Mouse (Mus musculus): ENCODE data around the gene Phkg2. TPM values are rescaled to one million over a fixed set of nuclear protein-coding genes. Genes with fewer than 3 reads are reported as not detected.
A peak's percentile ranks its signal among the peaks of the same experiment; 100 is the strongest.

The Phkg2 gene
- polyA plus RNA-seq, 1 experiment from 2014 or later: 41.7 TPM

- 95% methylated on average over 10 of the region's 10 CpGs for WGBS
- peaks cover 22% of the 10 kb centered on the region for H3K4me1 ChIP-seq (replicated peaks; ENCODE audit: control insufficient read depth, insufficient read depth, low read length)
- no peak overlapping the region for H3K27ac ChIP-seq (ENCODE audit: low read depth, low read length)
- ATAC-seq (replicated peaks; ENCODE audit: low FRiP score) (no peak), DNase-seq (ENCODE audit: low spot score) (no peak)
- peaks cover 58% of the 10 kb centered on the region for H3K36me3 ChIP-seq (ENCODE audit: control insufficient read depth, insufficient read depth, low read length)
- H3K4me3 ChIP-seq (ENCODE audit: low read depth, low read length): no peak overlapping the region
- H3K27me3 ChIP-seq (replicated peaks; ENCODE audit: control insufficient read depth, insufficient read depth, low read length): no peaks in the 10 kb centered on the region
- no peak overlapping the region for H3K4me2 ChIP-seq
- H3K9ac ChIP-seq (ENCODE audit: low read depth, low read length): no peak overlapping the region
- H3K9me3 ChIP-seq (ENCODE audit: control insufficient read depth, low read length): no peaks in the 10 kb centered on the region
Measured at GRCm38 (mm10) chr7:127591108-127591507, 18.0 kb downstream of the Phkg2 start.

- Histone ChIP-seq H3K27ac (ENCODE audit: low read depth, low read length) (no peak overlapping the region), H3K4me1 (replicated peaks; ENCODE audit: control insufficient read depth, insufficient read depth, low read length) (peaks cover 10% of the 10 kb centered on the region), H3K4me2 (no peak overlapping the region), H3K9ac (ENCODE audit: low read depth, low read length) (no peak overlapping the region), H3K9me3 (ENCODE audit: control insufficient read depth, low read length) (no peaks in the 10 kb centered on the region), H3K36me3 (ENCODE audit: control insufficient read depth, insufficient read depth, low read length) (peaks cover 71% of the 10 kb centered on the region), H3K4me3 (ENCODE audit: low read depth, low read length) (no peak overlapping the region), H3K27me3 (replicated peaks; ENCODE audit: control insufficient read depth, insufficient read depth, low read length) (no peaks in the 10 kb centered on the region)
- WGBS: 92% methylated on average over 14 of the region's 14 CpGs
- ATAC-seq (replicated peaks; ENCODE audit: low FRiP score) (no peak), DNase-seq (ENCODE audit: low spot score) (no peak)
Measured at GRCm38 (mm10) chr7:127592575-127592974, 19.4 kb downstream of the Phkg2 start.

- no peaks in the 10 kb centered on the region for H3K4me1 ChIP-seq (replicated peaks; ENCODE audit: control insufficient read depth, insufficient read depth, low read length)
- H3K9me3 ChIP-seq (ENCODE audit: control insufficient read depth, low read length): no peaks in the 10 kb centered on the region
- H3K27me3 ChIP-seq (replicated peaks; ENCODE audit: control insufficient read depth, insufficient read depth, low read length): no peaks in the 10 kb centered on the region
- DNase-seq (ENCODE audit: low spot score) (no peak), ATAC-seq (replicated peaks; ENCODE audit: low FRiP score) (no peak)
- no peak overlapping the region for H3K27ac ChIP-seq (ENCODE audit: low read depth, low read length)
- no peak overlapping the region for H3K9ac ChIP-seq (ENCODE audit: low read depth, low read length)
- peaks cover 84% of the 10 kb centered on the region for H3K36me3 ChIP-seq (ENCODE audit: control insufficient read depth, insufficient read depth, low read length)
- H3K4me2 ChIP-seq: no peak overlapping the region
- no peak overlapping the region for H3K4me3 ChIP-seq (ENCODE audit: low read depth, low read length)
- 96% methylated on average over 17 of the region's 17 CpGs for WGBS
Measured at GRCm38 (mm10) chr7:127596747-127597146, 23.6 kb downstream of the Phkg2 start.

GRCm38 (mm10) chr7:127600612-127601011, 27.5 kb downstream of the Phkg2 start:
- Histone ChIP-seq H3K4me3 (ENCODE audit: low read depth, low read length) (no peak overlapping the region), H3K9ac (ENCODE audit: low read depth, low read length) (no peak overlapping the region), H3K9me3 (ENCODE audit: control insufficient read depth, low read length) (no peaks in the 10 kb centered on the region), H3K4me1 (replicated peaks; ENCODE audit: control insufficient read depth, insufficient read depth, low read length) (no peaks in the 10 kb centered on the region), H3K27me3 (replicated peaks; ENCODE audit: control insufficient read depth, insufficient read depth, low read length) (no peaks in the 10 kb centered on the region), H3K4me2 (no peak overlapping the region), H3K36me3 (ENCODE audit: control insufficient read depth, insufficient read depth, low read length) (peaks cover 66% of the 10 kb centered on the region), H3K27ac (ENCODE audit: low read depth, low read length) (no peak overlapping the region)
- no peak for DNase-seq (ENCODE audit: low spot score)
- WGBS: 97% methylated on average over 7 of the region's 7 CpGs
- no peak for ATAC-seq (replicated peaks; ENCODE audit: low FRiP score)

- Histone ChIP-seq H3K4me1 (replicated peaks; ENCODE audit: control insufficient read depth, insufficient read depth, low read length) (no peaks in the 10 kb centered on the region), H3K9ac (ENCODE audit: low read depth, low read length) (0 out of 2 replicates have a peak overlapping the region, but pooled peaks have one; percentile 7), H3K4me2 (no peak overlapping the region), H3K27ac (ENCODE audit: low read depth, low read length) (no peak overlapping the region), H3K36me3 (ENCODE audit: control insufficient read depth, insufficient read depth, low read length) (peaks cover 55% of the 10 kb centered on the region), H3K4me3 (ENCODE audit: low read depth, low read length) (no peak overlapping the region), H3K9me3 (ENCODE audit: control insufficient read depth, low read length) (no peaks in the 10 kb centered on the region), H3K27me3 (replicated peaks; ENCODE audit: control insufficient read depth, insufficient read depth, low read length) (no peaks in the 10 kb centered on the region)
- DNase-seq (ENCODE audit: low spot score) (no peak), ATAC-seq (replicated peaks; ENCODE audit: low FRiP score) (no peak)
- WGBS: 89% methylated on average over 4 of the region's 4 CpGs
Measured at GRCm38 (mm10) chr7:127601735-127602134, 28.6 kb downstream of the Phkg2 start.

GRCm38 (mm10) chr7:127602903-127603302, 29.8 kb downstream of the Phkg2 start:
- H3K36me3 ChIP-seq (ENCODE audit: control insufficient read depth, insufficient read depth, low read length): peaks cover 44% of the 10 kb centered on the region

GRCm38 (mm10) chr7:127604256-127604655, 31.1 kb downstream of the Phkg2 start:
- H3K36me3 ChIP-seq (ENCODE audit: control insufficient read depth, insufficient read depth, low read length): peaks cover 38% of the 10 kb centered on the region

More at GRCm38 (mm10) chr7:127602903-127603302, 29.8 kb downstream of the Phkg2 start:
- DNase-seq (ENCODE audit: low spot score): no peak
- no peak overlapping the region for H3K4me3 ChIP-seq (ENCODE audit: low read depth, low read length)
- H3K9ac ChIP-seq (ENCODE audit: low read depth, low read length): no peak overlapping the region
- H3K4me2 ChIP-seq: no peak overlapping the region
- no peaks in the 10 kb centered on the region for H3K27me3 ChIP-seq (replicated peaks; ENCODE audit: control insufficient read depth, insufficient read depth, low read length)
- H3K27ac ChIP-seq (ENCODE audit: low read depth, low read length): 0 out of 2 replicates have a peak overlapping the region, but pooled peaks have one; percentile 22
- H3K4me1 ChIP-seq (replicated peaks; ENCODE audit: control insufficient read depth, insufficient read depth, low read length): no peaks in the 10 kb centered on the region
- no peak for ATAC-seq (replicated peaks; ENCODE audit: low FRiP score)
- H3K9me3 ChIP-seq (ENCODE audit: control insufficient read depth, low read length): no peaks in the 10 kb centered on the region
- 80% methylated on average over 2 of the region's 2 CpGs for WGBS

GRCm38 (mm10) chr7:127607150-127607549, 34.0 kb downstream of the Phkg2 start:
- Histone ChIP-seq H3K27me3 (replicated peaks; ENCODE audit: control insufficient read depth, insufficient read depth, low read length) (no peaks in the 10 kb centered on the region), H3K9me3 (ENCODE audit: control insufficient read depth, low read length) (no peaks in the 10 kb centered on the region; the same call in 1 of the 2 replicates), H3K36me3 (ENCODE audit: control insufficient read depth, insufficient read depth, low read length) (peaks cover 44% of the 10 kb centered on the region), H3K4me3 (ENCODE audit: low read depth, low read length) (no peak overlapping the region), H3K4me1 (replicated peaks; ENCODE audit: control insufficient read depth, insufficient read depth, low read length) (no peaks in the 10 kb centered on the region), H3K27ac (ENCODE audit: low read depth, low read length) (no peak overlapping the region), H3K4me2 (no peak overlapping the region), H3K9ac (ENCODE audit: low read depth, low read length) (no peak overlapping the region)
- no peak for DNase-seq (ENCODE audit: low spot score)
- 85% methylated on average over 6 of the region's 6 CpGs for WGBS
- ATAC-seq (replicated peaks; ENCODE audit: low FRiP score): no peak

More at GRCm38 (mm10) chr7:127604256-127604655, 31.1 kb downstream of the Phkg2 start:
- H3K9ac ChIP-seq (ENCODE audit: low read depth, low read length): no peak overlapping the region
- H3K4me3 ChIP-seq (ENCODE audit: low read depth, low read length): no peak overlapping the region
- 85% methylated on average over 10 of the region's 10 CpGs for WGBS
- no peak overlapping the region for H3K4me2 ChIP-seq
- H3K27ac ChIP-seq (ENCODE audit: low read depth, low read length): no peak overlapping the region; the same call in 1 of the 2 replicates
- no peaks in the 10 kb centered on the region for H3K4me1 ChIP-seq (replicated peaks; ENCODE audit: control insufficient read depth, insufficient read depth, low read length)
- ATAC-seq (replicated peaks; ENCODE audit: low FRiP score) (no peak), DNase-seq (ENCODE audit: low spot score) (no peak)
- no peaks in the 10 kb centered on the region for H3K9me3 ChIP-seq (ENCODE audit: control insufficient read depth, low read length)
- no peaks in the 10 kb centered on the region for H3K27me3 ChIP-seq (replicated peaks; ENCODE audit: control insufficient read depth, insufficient read depth, low read length)

- H3K4me3 ChIP-seq (ENCODE audit: low read depth, low read length): no peak overlapping the region
- no peak for ATAC-seq (replicated peaks; ENCODE audit: low FRiP score)
- no peak for DNase-seq (ENCODE audit: low spot score)
Measured at GRCm38 (mm10) chr7:127611011-127611410, 37.9 kb downstream of the Phkg2 start.

More at GRCm38 (mm10) chr7:127611011-127611410, 37.9 kb downstream of the Phkg2 start:
- Histone ChIP-seq H3K9me3 (ENCODE audit: control insufficient read depth, low read length) (no peaks in the 10 kb centered on the region; the same call in 1 of the 2 replicates), H3K27me3 (replicated peaks; ENCODE audit: control insufficient read depth, insufficient read depth, low read length) (no peaks in the 10 kb centered on the region), H3K4me1 (replicated peaks; ENCODE audit: control insufficient read depth, insufficient read depth, low read length) (peaks cover 9% of the 10 kb centered on the region; the same call in 1 of the 2 replicates), H3K27ac (ENCODE audit: low read depth, low read length) (no peak overlapping the region), H3K9ac (ENCODE audit: low read depth, low read length) (no peak overlapping the region), H3K36me3 (ENCODE audit: control insufficient read depth, insufficient read depth, low read length) (peaks cover 35% of the 10 kb centered on the region), H3K4me2 (no peak overlapping the region)
- WGBS: 95% methylated on average over 29 of the region's 29 CpGs
